Mouse (Mus musculus): ENCODE data around the gene Lpcat3. TPM values are rescaled to one million over a fixed set of nuclear protein-coding genes. Genes with fewer than 3 reads are reported as not detected.
"Not testable (repeated sequence)": the region's sequence is repeated elsewhere in the genome, so short reads cannot be mapped to it uniquely, and the experiment has no call there.

Lpcat3 gene
- polyA plus RNA-seq, 1 experiment = 91.6 TPM

DNA sequence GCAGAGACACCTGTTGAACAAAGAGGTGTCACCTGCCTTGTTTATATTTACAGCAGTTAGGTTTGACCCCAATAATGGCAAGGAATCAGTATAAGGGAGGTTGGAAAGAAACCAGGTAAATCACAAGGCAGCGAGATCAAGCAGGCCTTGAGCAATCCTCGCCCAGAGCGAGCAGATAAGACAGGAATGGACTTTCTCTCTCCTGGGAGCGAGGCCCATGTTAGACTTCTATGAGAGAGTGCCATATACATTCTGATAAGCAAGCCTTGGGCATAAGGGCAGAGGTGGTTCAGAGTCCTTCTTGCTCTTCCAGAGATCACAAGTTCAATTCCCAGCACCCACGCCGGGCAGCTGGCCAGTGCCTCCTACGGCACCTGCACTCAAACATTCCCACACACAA lies 15.9 kb downstream of the Lpcat3 start:
- no peak for DNase-seq (ENCODE audit: low spot score)

DNA sequence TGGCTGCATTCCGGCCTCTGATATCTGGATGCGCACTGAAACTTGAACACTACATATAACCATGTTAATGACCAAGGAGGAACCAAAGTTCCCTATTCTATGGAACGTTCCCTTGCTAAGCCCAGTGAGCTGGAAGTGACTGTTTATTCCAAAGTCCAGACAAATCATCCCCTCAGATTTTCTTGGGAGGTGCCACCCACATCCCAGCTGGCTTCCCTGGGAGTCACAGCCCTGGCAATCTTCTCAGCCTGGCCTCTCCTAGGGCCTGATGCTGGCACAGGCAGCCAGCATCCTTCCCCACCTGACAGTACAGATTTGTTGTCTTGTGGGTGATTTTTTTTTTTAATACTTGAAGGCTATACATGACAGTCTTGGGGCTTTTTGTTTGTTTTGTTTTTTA lies 16.7 kb downstream of the Lpcat3 start:
- DNase-seq (ENCODE audit: low spot score) = no peak

DNA sequence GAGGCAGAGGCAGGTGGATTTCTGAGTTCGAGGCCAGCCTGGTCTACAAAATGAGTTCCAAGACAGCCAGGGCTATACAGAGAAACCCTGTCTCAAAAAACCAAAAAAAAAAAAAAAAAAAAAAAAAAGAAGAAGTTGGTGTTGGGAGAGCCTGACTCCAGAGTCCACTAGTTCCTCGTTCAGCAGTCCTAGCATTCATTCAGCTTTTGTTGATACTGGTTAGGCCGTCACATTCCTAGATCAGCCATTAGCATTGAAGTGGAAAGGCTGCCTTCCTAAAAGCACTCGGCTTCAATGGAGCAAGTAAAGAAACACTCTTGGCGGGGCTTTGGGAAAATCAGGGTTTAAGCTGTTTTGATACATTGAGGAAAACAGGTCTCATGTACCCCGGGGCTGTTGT lies 19.5 kb downstream of the Lpcat3 start:
- not testable (repeated sequence) for DNase-seq (ENCODE audit: low spot score)

DNA sequence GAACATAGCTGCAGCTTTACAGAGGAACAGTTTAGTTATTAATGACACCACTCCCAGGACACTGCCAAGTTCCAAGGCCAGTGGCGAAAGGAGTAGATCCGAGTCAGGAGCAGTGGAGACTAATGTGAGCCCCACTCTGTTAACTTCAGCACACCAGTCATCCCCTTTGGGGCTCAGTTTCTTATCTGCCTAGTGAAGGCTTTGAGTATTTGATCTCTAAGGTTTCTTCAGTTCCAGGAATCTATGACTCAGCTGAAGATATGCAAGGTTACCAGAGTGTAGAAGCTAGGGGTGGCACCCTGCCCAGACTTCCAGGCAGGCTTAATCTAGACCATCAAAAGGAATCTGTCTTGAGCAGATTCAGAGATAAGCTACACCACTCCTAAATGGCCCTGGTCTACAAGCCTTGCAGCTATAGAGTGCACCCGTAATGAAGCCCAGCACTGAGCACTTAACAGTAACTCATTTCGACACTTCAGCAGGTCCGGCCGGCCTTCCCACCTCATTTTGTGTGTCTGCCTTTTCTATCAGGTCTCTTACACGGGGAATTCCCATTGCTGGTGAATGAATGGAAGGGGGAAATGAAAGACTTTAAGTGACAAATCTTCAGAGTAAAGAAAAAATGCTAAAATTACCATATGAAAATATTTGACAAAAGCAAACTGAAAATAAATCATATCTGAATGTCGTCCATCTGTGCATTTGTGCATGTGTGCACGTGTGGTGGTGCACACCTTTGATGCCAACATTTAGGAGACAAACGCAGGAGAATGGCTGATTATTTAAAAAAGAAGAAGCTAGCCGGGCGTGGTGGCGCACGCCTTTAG lies 21.0 kb downstream of the Lpcat3 start:
- DNase-seq (ENCODE audit: low spot score) = peak; percentile 37

DNA sequence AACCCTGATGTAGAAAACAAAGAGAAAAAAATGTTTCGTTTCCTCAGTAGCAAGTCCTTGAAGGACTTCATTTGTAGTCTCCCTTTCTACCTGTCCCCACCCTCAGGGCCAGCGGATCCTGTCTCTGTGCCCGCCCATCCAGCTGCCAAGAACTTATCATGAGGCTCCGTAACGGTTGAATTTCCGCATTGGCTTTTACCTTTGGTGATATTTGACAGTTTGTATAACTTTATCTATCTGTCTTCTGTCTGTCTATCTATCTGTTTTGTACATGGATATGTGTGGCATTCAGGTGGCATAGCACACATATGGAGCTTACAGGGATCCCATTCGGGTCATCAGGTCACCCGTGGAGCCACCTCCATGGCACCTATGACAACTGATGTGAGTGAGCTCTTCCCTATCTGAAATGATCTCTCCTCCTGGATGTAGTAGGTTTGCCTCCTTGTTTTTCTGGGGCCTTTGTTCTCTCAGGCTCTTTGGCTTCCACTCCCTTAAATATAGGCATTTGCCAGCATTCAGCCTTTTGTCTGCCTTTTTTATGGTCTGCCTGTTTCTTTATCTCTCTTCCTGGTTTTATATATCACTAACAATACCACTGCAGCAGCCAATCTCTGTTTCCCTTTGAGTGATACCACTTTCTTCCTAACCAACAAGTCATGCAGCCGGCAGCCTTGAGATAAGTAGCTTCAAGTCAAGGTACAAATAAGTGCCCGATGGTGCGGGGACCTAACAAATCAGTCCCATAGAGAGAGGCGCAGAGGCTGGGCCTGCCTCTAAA lies 23.0 kb downstream of the Lpcat3 start:
- DNase-seq (ENCODE audit: low spot score) = no peak

DNA sequence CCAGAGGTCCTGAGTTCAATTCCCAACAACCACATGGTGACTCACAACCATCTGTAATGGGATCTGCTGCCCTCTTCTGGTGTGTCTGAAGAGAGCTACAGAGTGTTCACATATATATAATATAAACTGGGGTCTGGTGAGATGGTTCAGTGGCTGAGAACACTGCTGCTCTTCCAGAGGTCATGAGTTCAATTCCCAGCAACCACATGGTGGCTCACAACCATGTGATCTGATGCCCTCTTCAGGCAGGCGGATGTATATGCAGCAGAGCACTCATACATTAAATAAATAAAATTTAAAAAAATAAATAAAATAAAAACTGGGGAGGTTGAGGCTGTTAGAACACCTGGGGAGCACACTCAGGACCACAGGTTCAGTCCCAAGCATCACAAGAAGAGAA lies 23.8 kb downstream of the Lpcat3 start:
- not testable (repeated sequence) for DNase-seq (ENCODE audit: low spot score)

DNA sequence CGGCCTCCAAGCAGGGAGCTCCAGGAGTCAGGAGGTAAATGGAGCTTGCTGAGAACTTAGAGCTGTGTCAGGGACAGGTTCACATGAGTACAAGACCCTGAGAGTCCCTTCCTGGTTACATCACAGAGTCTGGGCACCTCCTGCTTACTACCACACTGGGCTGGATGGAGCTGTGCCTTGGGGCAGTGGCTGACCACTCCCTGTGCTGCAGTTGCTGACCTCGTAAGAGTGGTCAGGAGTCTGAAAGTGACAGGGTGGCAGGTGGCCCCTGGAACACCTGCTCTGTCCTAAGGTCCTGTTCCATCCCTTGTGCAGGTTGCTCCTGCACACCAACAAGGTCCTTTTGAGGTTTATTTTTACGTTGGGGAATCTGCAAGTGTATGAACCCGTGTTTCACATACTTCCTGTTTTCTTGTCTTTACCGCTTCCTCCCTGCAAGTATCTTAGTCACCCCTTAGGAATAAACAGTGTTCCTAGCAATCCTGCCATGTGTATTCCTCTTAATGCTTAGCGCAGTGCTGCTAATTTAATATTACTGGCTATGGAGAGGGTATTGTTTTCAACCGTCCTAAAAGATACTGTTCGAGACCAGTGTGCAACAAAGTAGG lies 25.4 kb downstream of the Lpcat3 start:
- DNase-seq (ENCODE audit: low spot score) = no peak

DNA sequence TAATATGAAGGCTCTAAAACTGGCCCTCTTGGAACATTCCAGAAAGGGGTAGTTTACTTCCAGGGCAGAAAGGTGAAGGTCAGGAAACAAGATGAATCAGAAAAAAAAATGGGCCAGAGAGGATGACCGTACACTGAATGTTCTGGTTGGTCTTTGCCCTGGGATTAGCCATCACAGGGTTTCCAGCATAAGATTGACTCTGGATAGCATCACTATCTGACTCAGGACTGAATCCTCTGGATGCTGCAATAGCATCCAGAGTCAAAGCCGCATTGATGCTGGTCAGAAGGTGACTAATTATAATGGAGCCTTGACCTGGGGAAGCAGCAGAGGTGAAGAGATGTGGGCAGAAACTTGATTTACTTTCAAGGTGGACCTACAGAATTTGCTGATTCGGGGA lies 26.2 kb downstream of the Lpcat3 start:
- no peak for DNase-seq (ENCODE audit: low spot score)

DNA sequence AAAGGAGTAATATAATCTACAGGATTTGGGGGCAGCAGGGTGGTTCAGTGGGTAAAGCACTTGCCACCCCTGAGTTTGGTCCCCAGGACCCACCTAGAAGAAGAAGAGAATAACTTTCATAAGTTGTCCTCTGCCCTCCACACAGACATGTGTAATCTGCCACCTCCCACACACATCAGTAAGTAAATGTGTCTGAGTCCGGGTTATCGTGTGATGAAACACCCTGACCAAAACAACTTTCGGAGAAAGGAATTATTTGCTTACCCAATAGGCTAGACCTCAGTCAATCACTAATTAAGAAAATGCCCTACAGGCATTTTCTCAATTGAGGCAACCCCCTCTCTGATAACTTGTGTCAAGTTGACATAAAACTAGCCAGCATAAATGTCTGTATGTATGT lies 27.7 kb downstream of the Lpcat3 start:
- no peak for DNase-seq (ENCODE audit: low spot score)

DNA sequence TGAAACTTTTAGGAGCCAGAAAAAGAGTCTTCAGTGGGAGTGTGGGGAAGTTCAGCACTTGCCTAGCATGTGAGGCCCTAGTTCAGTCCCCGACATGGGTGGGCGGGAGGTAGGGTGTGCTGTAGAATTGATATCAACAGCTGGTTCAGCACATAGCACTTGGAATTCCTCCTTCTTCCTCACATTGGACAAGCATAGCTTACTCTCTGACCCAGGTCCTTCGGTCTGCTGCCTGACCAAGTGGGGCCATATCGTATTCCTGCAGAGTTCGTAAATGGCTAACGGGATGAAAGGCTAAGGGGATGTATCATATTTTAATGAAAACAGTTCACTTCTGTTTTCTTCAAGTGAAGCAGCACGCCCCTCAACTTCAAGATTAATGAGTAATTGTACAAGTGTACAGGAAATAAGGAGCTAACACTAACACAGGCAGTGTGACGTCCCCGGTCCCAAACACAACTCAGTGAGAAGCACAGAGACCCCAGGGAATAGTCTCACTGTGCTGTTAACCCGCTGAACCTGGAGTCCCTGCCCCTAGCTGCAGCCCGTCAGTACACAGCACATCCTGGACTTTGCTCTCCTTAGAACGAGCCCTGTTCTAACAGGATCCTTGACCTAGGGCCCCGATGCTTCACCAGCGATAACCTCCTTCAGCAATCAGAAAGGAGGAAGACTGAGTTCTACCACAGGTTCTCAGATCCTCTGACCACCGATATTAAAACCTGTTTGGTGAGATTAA lies 30.6 kb downstream of the Lpcat3 start:
- no peak for DNase-seq (ENCODE audit: low spot score)

DNA sequence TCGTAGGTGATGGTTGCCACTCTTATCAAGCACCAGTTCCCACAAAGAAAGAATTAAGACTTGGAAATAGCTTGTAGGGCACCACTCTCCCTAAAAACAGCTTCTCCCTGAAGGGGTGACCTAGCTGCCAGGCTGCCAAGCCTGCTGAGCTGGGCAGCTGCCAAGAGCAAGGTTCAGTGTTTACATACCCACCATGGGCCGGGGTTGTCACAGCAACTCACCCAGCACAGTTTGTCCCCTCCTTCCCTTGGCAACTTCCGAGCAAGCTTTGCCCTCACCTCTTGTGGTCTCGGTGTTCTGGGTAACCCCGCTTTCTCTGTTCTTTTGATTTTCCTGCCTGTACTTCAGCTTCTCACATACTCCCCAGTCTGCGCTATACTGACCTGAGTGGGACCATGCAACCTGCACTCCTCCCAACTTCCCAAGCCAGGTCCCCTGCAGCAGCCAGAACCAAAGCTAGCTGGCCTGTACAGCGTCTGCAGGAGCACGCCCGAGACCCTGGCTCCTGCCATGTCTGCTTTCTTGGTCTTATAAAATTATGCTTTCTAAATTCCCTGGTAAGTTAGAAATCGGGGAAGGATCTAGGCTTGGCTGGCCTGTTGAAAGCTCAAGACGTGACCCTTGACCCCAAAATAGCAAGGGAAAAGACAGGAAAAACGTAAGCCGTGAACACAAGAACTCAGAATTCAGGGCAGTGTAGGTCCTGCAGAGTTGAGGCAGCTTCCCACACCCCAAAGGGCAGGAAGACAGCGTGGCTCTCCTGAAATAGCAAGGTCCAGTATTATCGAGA lies 31.5 kb downstream of the Lpcat3 start:
- no peak for DNase-seq (ENCODE audit: low spot score)

DNA sequence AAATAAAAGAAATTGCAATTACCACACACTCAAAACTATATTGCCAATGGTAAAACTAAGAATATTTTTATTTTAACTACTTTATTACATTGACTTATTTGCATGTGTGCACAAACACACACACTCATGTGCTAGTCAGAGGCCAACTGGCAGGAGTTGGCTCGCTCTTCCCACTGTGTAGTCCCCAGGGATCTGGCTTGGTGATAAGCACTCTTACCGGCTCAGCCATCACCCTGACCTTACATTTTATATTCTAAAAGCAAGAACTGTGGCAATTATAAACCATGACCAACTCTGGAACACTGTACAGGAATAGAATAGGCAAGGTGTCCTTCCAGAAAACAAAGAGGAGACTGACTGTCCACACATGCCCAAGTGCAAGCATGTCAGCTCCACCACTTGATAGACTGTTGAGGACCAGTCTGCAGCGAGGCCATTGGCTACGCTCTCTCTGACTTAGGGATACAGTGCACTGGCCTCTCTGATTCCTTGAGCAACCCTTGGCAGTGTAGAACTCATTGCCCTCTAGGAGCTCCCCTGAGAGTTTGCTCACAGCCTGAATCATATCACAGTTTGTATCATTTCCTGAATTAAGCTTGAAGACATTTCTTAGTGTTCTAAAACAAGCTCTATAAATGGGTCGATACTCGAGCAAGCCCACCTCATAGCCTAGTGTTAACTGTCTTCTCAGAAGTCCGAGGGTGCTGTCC lies 33.8 kb downstream of the Lpcat3 start:
- no peak for DNase-seq (ENCODE audit: low spot score)

DNA sequence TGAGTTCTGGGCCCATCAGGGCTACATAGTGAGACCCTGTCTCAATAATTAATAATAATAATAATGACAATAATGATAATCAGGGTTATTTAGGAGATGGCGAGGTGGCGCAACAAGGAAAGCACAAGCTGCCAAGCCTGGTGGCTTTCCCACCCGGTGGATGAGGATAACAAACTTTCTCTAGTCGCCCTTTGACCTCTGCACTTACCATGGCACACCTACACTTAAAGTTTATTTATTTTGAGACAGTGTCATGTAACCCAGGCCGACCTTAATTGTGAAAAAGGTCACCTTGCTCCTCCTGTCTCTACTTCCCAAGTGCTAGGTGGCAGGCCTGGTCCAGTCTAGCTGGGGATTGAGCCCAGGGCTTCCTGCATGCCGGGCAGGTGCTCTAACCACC lies 35.9 kb downstream of the Lpcat3 start:
- no peak for DNase-seq (ENCODE audit: low spot score)

DNA sequence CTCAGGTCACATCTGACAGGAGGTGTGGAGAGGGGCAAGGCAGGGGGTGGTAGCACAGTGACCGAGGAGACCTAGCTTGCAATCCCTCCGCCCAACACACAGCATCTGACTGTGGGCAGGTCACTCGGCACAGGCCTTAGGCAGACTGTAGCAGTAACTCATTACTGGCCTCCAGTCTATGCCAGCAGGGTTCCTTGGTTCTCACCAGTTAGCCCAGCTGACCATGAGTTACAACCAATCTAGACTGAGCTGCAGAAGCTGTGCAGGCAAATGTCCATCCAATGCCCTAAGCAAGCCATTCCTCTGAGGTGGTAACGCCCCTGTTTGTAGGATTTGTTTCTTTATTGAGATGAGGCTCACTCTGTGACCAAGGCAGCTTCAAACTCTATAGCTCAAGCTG lies 36.5 kb downstream of the Lpcat3 start:
- DNase-seq (ENCODE audit: low spot score) = no peak

DNA sequence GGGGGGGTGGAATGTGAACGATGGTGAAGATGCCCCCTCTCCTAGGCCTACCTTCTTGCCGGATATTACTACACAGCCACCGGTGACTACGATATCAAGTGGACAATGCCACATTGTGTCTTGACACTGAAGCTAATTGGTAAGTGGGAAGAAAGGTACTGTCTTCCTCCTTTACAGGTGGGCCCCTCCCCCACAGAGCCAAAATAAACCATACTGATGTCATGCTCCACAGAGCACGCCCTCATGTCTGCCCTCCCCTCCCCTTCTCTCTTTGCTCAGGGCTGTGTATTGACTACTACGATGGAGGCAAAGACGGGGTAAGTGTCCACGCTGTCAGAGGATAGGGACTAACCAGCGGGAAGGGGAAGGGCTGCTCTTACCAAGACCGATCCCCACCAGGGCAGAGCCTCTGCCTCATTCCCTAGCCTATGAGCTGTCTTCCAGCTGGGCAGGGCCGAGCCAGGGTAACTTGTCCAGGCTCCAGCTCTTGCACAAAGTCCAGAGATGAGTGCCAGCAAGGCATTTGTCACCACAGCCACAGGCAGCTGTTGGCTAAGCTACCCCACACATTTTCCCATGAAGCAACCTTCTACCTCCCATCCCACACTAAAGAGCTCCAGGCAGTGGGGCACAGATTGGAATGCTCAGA lies 37.3 kb downstream of the Lpcat3 start:
- no peak for DNase-seq (ENCODE audit: low spot score)

DNA sequence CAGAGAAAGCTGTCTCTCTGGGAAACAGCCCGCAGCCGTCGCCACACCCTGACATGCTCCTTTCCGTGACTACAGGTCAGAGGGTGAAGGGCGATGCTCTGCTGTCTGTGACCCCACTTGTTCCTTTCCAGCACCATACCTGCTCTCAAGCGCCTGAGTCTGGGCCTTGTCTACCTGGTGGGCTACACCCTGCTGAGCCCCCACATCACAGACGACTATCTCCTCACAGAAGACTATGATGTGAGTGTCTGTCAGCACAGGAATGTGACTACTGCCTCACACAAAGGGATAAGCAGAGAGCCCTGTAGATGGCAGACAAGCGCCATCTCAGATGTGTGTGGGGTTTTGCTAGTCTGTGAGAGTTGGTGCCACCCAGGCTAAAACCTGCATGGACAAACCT lies 38.5 kb downstream of the Lpcat3 start:
- DNase-seq (ENCODE audit: low spot score) = no peak

DNA sequence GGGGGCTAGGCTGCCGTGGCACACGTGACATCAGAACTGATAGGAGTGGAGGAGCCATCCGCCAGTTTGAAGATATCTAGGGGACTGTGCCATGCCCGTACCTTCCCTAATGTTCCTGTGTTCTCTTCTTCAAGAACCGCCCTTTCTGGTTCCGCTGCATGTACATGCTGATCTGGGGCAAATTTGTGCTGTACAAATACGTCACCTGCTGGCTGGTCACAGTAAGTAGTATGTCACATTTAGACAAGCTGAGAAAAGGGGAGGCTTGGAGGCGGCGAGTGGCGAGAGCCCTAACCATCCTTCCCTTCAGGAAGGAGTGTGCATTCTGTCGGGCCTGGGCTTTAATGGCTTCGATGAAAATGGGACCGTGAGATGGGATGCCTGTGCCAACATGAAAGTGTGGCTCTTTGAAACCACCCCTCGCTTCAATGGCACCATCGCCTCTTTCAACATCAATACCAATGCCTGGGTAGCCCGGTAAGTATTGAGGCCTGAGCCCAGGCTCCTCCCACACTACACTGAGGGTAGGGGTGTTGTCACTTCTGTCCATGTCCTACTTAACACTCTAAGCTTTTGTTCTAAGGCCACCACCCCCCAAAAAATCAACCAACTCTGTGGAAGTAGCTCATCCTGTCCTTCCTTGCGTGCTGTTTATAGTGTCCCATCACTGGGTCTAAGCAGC lies 39.4 kb downstream of the Lpcat3 start:
- no peak for DNase-seq (ENCODE audit: low spot score)

DNA sequence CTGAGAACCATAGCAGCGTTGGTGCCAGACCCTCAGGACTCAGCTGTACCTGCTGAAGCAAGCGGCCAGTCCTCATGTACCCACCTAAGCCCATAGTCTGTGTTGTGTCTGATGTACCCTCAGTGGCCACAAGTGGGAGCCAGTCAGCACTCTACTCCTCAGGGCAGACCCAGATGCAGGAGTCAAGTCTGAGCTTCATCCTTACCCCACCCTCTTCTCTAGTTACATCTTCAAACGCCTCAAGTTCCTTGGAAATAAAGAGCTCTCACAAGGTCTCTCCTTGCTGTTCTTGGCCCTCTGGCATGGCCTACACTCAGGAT lies 39.9 kb downstream of the Lpcat3 start:
- no peak for DNase-seq (ENCODE audit: low spot score)

DNA sequence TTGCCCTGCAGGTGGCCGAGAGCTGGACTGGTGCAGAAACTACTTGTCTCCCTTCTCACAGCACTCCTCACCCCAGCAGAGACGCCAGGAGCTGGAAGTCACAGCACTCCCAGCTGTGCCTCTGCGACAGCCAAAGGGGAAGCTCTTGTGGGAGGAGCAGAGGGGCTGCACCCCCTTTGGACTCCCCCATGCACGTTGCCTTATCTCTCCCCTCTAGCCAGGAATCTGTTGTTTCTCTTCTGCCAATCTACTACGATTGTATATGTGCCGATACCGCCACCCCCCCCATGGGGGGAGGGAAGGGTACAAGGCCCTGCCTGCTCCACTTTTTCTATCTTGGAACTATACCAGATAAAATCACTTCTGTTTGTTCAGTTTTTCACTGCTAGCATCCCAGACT lies 41.0 kb downstream of the Lpcat3 start:
- no peak for DNase-seq (ENCODE audit: low spot score)

DNA sequence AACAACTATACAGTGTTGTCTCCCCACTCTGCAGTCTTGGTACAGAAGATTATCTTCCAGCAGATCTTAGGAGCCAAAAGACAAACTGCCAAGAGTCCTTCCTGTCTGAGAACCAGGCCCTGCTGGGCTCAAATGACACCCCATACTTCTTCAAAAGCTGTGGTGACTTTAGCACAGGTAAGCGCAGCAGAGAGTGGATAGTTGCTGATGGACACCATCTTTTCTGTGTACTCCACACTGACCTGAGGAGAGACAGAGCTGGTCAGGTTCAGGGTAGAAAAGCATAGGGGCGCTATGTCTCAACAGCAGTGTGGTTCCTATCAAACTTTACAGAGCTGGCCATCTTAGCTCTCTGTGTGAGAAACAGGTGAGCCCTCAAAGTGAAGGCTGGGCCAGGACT lies 41.6 kb downstream of the Lpcat3 start:
- DNase-seq (ENCODE audit: low spot score) = no peak

Measured in urinary bladder, adult 2 months (tissue).